ENCODE assay signal across 18 mouse cellular contexts in genomic region chr1:59631986-59632659, GRCm38 (mm10).
"Had no signal": no experiment of that assay in that cellular context is flagged by ENCODE, and none has a peak within 500 bp of the region (broad histone marks: within the 10 kb centered on the region; RNA-seq: fewer than 3 reads in every experiment).

No protein-coding gene starts in this region.

- H3K4me2 ChIP-seq: midbrain, embryonic 12.5 days; neural tube, embryonic 13.5 days had no signal

- H3K4me1 ChIP-seq: midbrain, embryonic 12.5 days; neural tube, embryonic 13.5 days had no signal

- H3K27ac ChIP-seq: kidney, postnatal 0 days; layer of hippocampus, adult 2 months; midbrain, embryonic 12.5 days; neural tube, embryonic 13.5 days had no signal

- H3K27me3 ChIP-seq: midbrain, embryonic 12.5 days; neural tube, embryonic 13.5 days had no signal

- H3K4me3 ChIP-seq: layer of hippocampus, adult 2 months; limb, embryonic 10.5 days; megakaryocyte, embryonic 14.5 days; midbrain, embryonic 12.5 days; neural tube, embryonic 13.5 days had no signal

- H3K9me3 ChIP-seq: limb, embryonic 10.5 days; megakaryocyte, embryonic 14.5 days; midbrain, embryonic 12.5 days; neural tube, embryonic 13.5 days had no signal

- H3K36me3 ChIP-seq: limb, embryonic 10.5 days; midbrain, embryonic 12.5 days; neural tube, embryonic 13.5 days had no signal

- H3K9ac ChIP-seq: midbrain, embryonic 12.5 days; neural tube, embryonic 13.5 days had no signal

- DNase-seq: kidney, adult 11 months; kidney, adult 9 months; kidney, postnatal 36 days; lung, adult 2 months; lung, postnatal 4 days; retina, postnatal 1 day; right cerebral cortex, postnatal 4 days; spleen, adult 18-20 months; thymus, adult 18-20 months; thymus, postnatal 25 days had no signal

- ATAC-seq: lung, postnatal 0 days; midbrain, embryonic 16.5 days had no signal
